In the genomic region with DNA sequence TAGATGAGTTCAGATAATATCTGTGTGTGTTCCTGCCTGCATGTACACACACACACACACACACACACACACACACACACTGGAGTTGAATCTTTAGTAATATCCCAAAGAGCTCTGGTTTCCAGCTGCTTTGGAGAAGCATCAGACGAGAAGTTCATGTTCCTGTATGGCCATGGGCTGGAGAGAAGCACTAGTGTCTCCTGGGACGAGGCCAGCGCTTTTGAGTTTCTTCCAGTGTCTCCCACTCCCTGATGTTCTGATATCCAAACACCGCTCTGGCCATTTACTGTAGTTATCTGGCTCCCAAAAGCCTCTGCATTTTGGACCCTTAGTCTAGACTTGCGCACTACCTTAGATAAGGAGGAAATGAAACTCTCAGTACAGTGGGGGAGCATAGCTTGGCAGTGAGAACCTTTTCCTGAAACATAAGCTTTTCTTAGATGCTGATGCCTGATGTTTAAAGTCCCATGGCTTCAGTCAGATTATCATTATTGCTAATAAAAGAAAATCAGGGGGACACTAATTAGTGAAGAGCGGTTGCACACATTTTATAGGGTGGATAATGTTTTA, we compare ENCODE assay signal across 22 mouse cellular contexts.
DNase-seq lines count a peak whose midpoint lies in the region; ATAC-seq and TF ChIP-seq lines count a peak whose summit lies in the region.
"Had no signal": no experiment of that assay in that cellular context is flagged by ENCODE, and none has a peak within 500 bp of the region (broad histone marks: within the 10 kb centered on the region; RNA-seq: fewer than 3 reads in every experiment).

No protein-coding gene starts in this region.

- intact Hi-C loops in heart, postnatal 14 days (cut with DNase I) = no loop called here

- H3K36me3 ChIP-seq in forebrain, embryonic 15.5 days = no peaks in the 10 kb centered on the region
- H3K36me3 ChIP-seq: hindbrain, embryonic 10.5 days; limb, embryonic 15.5 days; midbrain, embryonic 13.5 days had no signal

- no peak overlapping the region for H3K27ac ChIP-seq in forebrain, embryonic 15.5 days (replicated peaks)
- H3K27ac ChIP-seq: hindbrain, embryonic 10.5 days; limb, embryonic 15.5 days; macrophage; midbrain, embryonic 13.5 days; stomach, postnatal 0 days had no signal

- H3K9me3 ChIP-seq in forebrain, embryonic 15.5 days = no peaks in the 10 kb centered on the region
- H3K9me3 ChIP-seq: hindbrain, embryonic 10.5 days; limb, embryonic 15.5 days; midbrain, embryonic 13.5 days had no signal

- no peak for TF ChIP-seq POLR2A in lung, adult 2 months (IDR thresholded peaks at IDR 0.05; ENCODE audit: borderline replicate concordance, extremely low read depth, low read depth, low read length)

- TF ChIP-seq CTCF in lung, adult 2 months (IDR thresholded peaks at IDR 0.05; ENCODE audit: insufficient read depth, low read length) = no peak

- DNase-seq in gastrocnemius, adult 18-20 months (ENCODE audit: low spot score) = peak; percentile 6
- DNase-seq in gastrocnemius, adult 8-10 months (ENCODE audit: low spot score in 2 of 2) = no peak
- DNase-seq in lung, postnatal 10 days = peak; percentile 5
- DNase-seq in lung, adult 2 months = no peak
- DNase-seq in heart, postnatal 14 days = peak; percentile 18
- DNase-seq in ovary, postnatal 36 days (ENCODE audit: low spot score) = peak; percentile 7
- DNase-seq: adrenal gland, adult 8-10 months; cerebellum, adult 11-12 months; kidney, adult 9 months; liver, postnatal 0 days; spleen, adult 18-20 months; thymus, postnatal 36 days had no signal

- H3K27me3 ChIP-seq in forebrain, embryonic 15.5 days = no peaks in the 10 kb centered on the region
- H3K27me3 ChIP-seq: limb, embryonic 15.5 days; midbrain, embryonic 13.5 days had no signal

- 70% methylated on average over 6 of the region's 6 CpGs for WGBS in lung, adult 2 months
- WGBS in forebrain, embryonic 15.5 days = 86% methylated on average over 6 of the region's 6 CpGs

- H3K4me2 ChIP-seq in forebrain, embryonic 15.5 days (replicated peaks) = no peak overlapping the region
- H3K4me2 ChIP-seq: limb, embryonic 15.5 days; midbrain, embryonic 13.5 days had no signal

- ATAC-seq in forebrain, embryonic 15.5 days (replicated peaks) = no peak
- no peak for ATAC-seq in megakaryocyte, adult 5-6 weeks (ENCODE audit: poor library complexity, severe bottlenecking)
- ATAC-seq: forebrain, embryonic 16.5 days; inflammation-experienced regulatory T-cells, adult 6 months; liver, postnatal 0 days; midbrain, embryonic 13.5 days had no signal

- no peak overlapping the region for H3K4me3 ChIP-seq in lung, adult 2 months (replicated peaks; ENCODE audit: extremely low read depth, low read depth, low read length)
- H3K4me3 ChIP-seq in forebrain, embryonic 15.5 days = no peak overlapping the region
- H3K4me3 ChIP-seq: erythroblast, embryonic 14.5 days; hindbrain, embryonic 10.5 days; limb, embryonic 15.5 days; midbrain, embryonic 13.5 days had no signal

- no peaks in the 10 kb centered on the region; the same call in 1 of the 2 replicates for H3K4me1 ChIP-seq in lung, adult 2 months (ENCODE audit: control insufficient read depth, insufficient read depth, low read length)
- H3K4me1 ChIP-seq in forebrain, embryonic 15.5 days = no peaks in the 10 kb centered on the region
- H3K4me1 ChIP-seq: hindbrain, embryonic 10.5 days; limb, embryonic 15.5 days had no signal

- no peak overlapping the region for H3K9ac ChIP-seq in forebrain, embryonic 15.5 days (replicated peaks)
- H3K9ac ChIP-seq: limb, embryonic 15.5 days; liver, postnatal 0 days; midbrain, embryonic 13.5 days had no signal

Comparison
In these comparisons a context has a peak if more than half of its experiments do, and no peak if none do; other contexts are left out.
1. DNase-seq: peak in gastrocnemius, adult 18-20 months (single experiment), lung, postnatal 10 days (single experiment), heart, postnatal 14 days (2 of 2) and ovary, postnatal 36 days (single experiment); none in gastrocnemius, adult 8-10 months (0 of 2) and lung, adult 2 months (single experiment).